Mouse (Mus musculus): ENCODE data around the gene Angptl2. TPM values are rescaled to one million over a fixed set of nuclear protein-coding genes. Genes with fewer than 3 reads are reported as not detected.

Gene Angptl2
- polyA plus RNA-seq, 1 experiment from 2014 or later: 24.3 TPM

- Histone ChIP-seq H3K27me3 (ENCODE audit: poor library complexity, severe bottlenecking) (no peaks in the 10 kb centered on the region), H3K27ac (no peak overlapping the region), H3K4me3 (no peak overlapping the region), H3K36me3 (replicated peaks) (peaks cover 52% of the 10 kb centered on the region), H3K4me1 (peaks cover 35% of the 10 kb centered on the region), H3K9me3 (no peaks in the 10 kb centered on the region)
- 82% methylated on average over 5 of the region's 5 CpGs for WGBS
- no peak for DNase-seq (ENCODE audit: extremely low spot score, low spot score)
Measured at GRCm38 (mm10) chr2:33246841-33247240, 31.0 kb downstream of the Angptl2 start.

- Histone ChIP-seq H3K27me3 (ENCODE audit: poor library complexity, severe bottlenecking) (no peaks in the 10 kb centered on the region), H3K27ac (no peak overlapping the region), H3K4me1 (peaks cover 51% of the 10 kb centered on the region), H3K36me3 (replicated peaks) (peaks cover 35% of the 10 kb centered on the region), H3K4me3 (no peak overlapping the region), H3K9me3 (no peaks in the 10 kb centered on the region)
- WGBS: 93% methylated on average over 7 of the region's 7 CpGs
- no peak for DNase-seq (ENCODE audit: extremely low spot score, low spot score)
Measured at GRCm38 (mm10) chr2:33248549-33248948, 32.7 kb downstream of the Angptl2 start.

GRCm38 (mm10) chr2:33249922-33250633 lies 34.2 kb downstream of the Angptl2 start:
- WGBS: 70% methylated on average over 3 of the region's 3 CpGs
- Histone ChIP-seq H3K36me3 (replicated peaks) (peaks cover 20% of the 10 kb centered on the region), H3K27me3 (ENCODE audit: poor library complexity, severe bottlenecking) (no peaks in the 10 kb centered on the region), H3K27ac (no peak overlapping the region), H3K9me3 (no peaks in the 10 kb centered on the region), H3K4me3 (no peak overlapping the region), H3K4me1 (peaks cover 59% of the 10 kb centered on the region)
- DNase-seq (ENCODE audit: extremely low spot score, low spot score): no peak

- WGBS: 94% methylated on average over 6 of the region's 6 CpGs
- H3K27me3 ChIP-seq (ENCODE audit: poor library complexity, severe bottlenecking): no peaks in the 10 kb centered on the region
- peaks cover 5% of the 10 kb centered on the region; the same call in 1 of the 2 replicates for H3K36me3 ChIP-seq (replicated peaks)
- no peaks in the 10 kb centered on the region for H3K9me3 ChIP-seq
- H3K4me1 ChIP-seq: peaks cover 47% of the 10 kb centered on the region
- DNase-seq (ENCODE audit: extremely low spot score, low spot score): no peak
- H3K27ac ChIP-seq: no peak overlapping the region
- H3K4me3 ChIP-seq: no peak overlapping the region
Measured at GRCm38 (mm10) chr2:33252751-33253150, 36.9 kb downstream of the Angptl2 start.

GRCm38 (mm10) chr2:33253572-33254190 lies 37.8 kb downstream of the Angptl2 start:
- no peak overlapping the region for H3K27ac ChIP-seq
- H3K9me3 ChIP-seq: no peaks in the 10 kb centered on the region
- peak; percentile 19 for DNase-seq (ENCODE audit: extremely low spot score, low spot score)
- 0 out of 2 replicates have a peak, but pooled peaks cover 4% of the 10 kb centered on the region for H3K36me3 ChIP-seq (replicated peaks)
- H3K4me1 ChIP-seq: peaks cover 47% of the 10 kb centered on the region
- no peak overlapping the region for H3K4me3 ChIP-seq
- no peaks in the 10 kb centered on the region for H3K27me3 ChIP-seq (ENCODE audit: poor library complexity, severe bottlenecking)
- WGBS: 81% methylated on average over 4 of the region's 4 CpGs

GRCm38 (mm10) chr2:33254318-33254985 lies 38.6 kb downstream of the Angptl2 start:
- no peak overlapping the region for H3K27ac ChIP-seq
- H3K4me1 ChIP-seq: peaks cover 47% of the 10 kb centered on the region
- H3K4me3 ChIP-seq: no peak overlapping the region
- H3K36me3 ChIP-seq (replicated peaks): no peaks in the 10 kb centered on the region
- 91% methylated on average over 9 of the region's 9 CpGs for WGBS
- H3K27me3 ChIP-seq (ENCODE audit: poor library complexity, severe bottlenecking): no peaks in the 10 kb centered on the region
- DNase-seq (ENCODE audit: extremely low spot score, low spot score): no peak
- H3K9me3 ChIP-seq: no peaks in the 10 kb centered on the region

- Histone ChIP-seq H3K27ac (no peak overlapping the region), H3K9me3 (no peaks in the 10 kb centered on the region), H3K36me3 (replicated peaks) (peaks cover 3% of the 10 kb centered on the region; the same call in 1 of the 2 replicates), H3K27me3 (ENCODE audit: poor library complexity, severe bottlenecking) (no peaks in the 10 kb centered on the region), H3K4me3 (no peak overlapping the region), H3K4me1 (peaks cover 25% of the 10 kb centered on the region)
- DNase-seq (ENCODE audit: extremely low spot score, low spot score): no peak
- WGBS: 96% methylated on average over 3 of the region's 3 CpGs
Measured at GRCm38 (mm10) chr2:33256769-33257537, 41.1 kb downstream of the Angptl2 start.

- Histone ChIP-seq H3K4me1 (peaks cover 11% of the 10 kb centered on the region), H3K27me3 (ENCODE audit: poor library complexity, severe bottlenecking) (no peaks in the 10 kb centered on the region), H3K9me3 (no peaks in the 10 kb centered on the region), H3K27ac (no peak overlapping the region), H3K4me3 (no peak overlapping the region), H3K36me3 (replicated peaks) (peaks cover 3% of the 10 kb centered on the region; the same call in 1 of the 2 replicates)
- DNase-seq (ENCODE audit: extremely low spot score, low spot score): no peak
- 92% methylated on average over 8 of the region's 8 CpGs for WGBS
Measured at GRCm38 (mm10) chr2:33260772-33261171, 44.9 kb downstream of the Angptl2 start.

- no peaks in the 10 kb centered on the region for H3K27me3 ChIP-seq (ENCODE audit: poor library complexity, severe bottlenecking)
- H3K4me1 ChIP-seq: peaks cover 12% of the 10 kb centered on the region
- no peak for DNase-seq (ENCODE audit: extremely low spot score, low spot score)
- no peaks in the 10 kb centered on the region for H3K9me3 ChIP-seq
- peaks cover 3% of the 10 kb centered on the region; the same call in 1 of the 2 replicates for H3K36me3 ChIP-seq (replicated peaks)
- no peak overlapping the region for H3K4me3 ChIP-seq
- H3K27ac ChIP-seq: no peak overlapping the region
- 92% methylated on average over 3 of the region's 3 CpGs for WGBS
Measured at GRCm38 (mm10) chr2:33261475-33261874, 45.6 kb downstream of the Angptl2 start.

- H3K4me3 ChIP-seq: no peak overlapping the region
- H3K9me3 ChIP-seq: no peaks in the 10 kb centered on the region
- H3K4me1 ChIP-seq: peaks cover 12% of the 10 kb centered on the region
- DNase-seq (ENCODE audit: extremely low spot score, low spot score): no peak
- no peak overlapping the region for H3K27ac ChIP-seq
- no peaks in the 10 kb centered on the region for H3K36me3 ChIP-seq (replicated peaks)
- 78% methylated on average over 3 of the region's 3 CpGs for WGBS
- H3K27me3 ChIP-seq (ENCODE audit: poor library complexity, severe bottlenecking): no peaks in the 10 kb centered on the region
Measured at GRCm38 (mm10) chr2:33265793-33266192, 49.9 kb downstream of the Angptl2 start.

- H3K4me1 ChIP-seq: peaks cover 17% of the 10 kb centered on the region
- 82% methylated on average over 1 of the region's 1 CpGs for WGBS
- DNase-seq (ENCODE audit: extremely low spot score, low spot score): no peak
- H3K9me3 ChIP-seq: no peaks in the 10 kb centered on the region
- H3K27ac ChIP-seq: no peak overlapping the region
- H3K36me3 ChIP-seq (replicated peaks): no peaks in the 10 kb centered on the region
- H3K27me3 ChIP-seq (ENCODE audit: poor library complexity, severe bottlenecking): no peaks in the 10 kb centered on the region
- no peak overlapping the region for H3K4me3 ChIP-seq
Measured at GRCm38 (mm10) chr2:33267075-33267474, 51.2 kb downstream of the Angptl2 start.

- no peak overlapping the region for H3K27ac ChIP-seq
- H3K9me3 ChIP-seq: no peaks in the 10 kb centered on the region
- peaks cover 19% of the 10 kb centered on the region for H3K4me1 ChIP-seq
- H3K4me3 ChIP-seq: no peak overlapping the region
- 89% methylated on average over 6 of the region's 6 CpGs for WGBS
- H3K27me3 ChIP-seq (ENCODE audit: poor library complexity, severe bottlenecking): no peaks in the 10 kb centered on the region
- no peak for DNase-seq (ENCODE audit: extremely low spot score, low spot score)
- H3K36me3 ChIP-seq (replicated peaks): no peaks in the 10 kb centered on the region
Measured at GRCm38 (mm10) chr2:33268384-33269131, 52.7 kb downstream of the Angptl2 start.

All from forebrain, embryonic 10.5 days (tissue).